Mouse (Mus musculus) spleen, postnatal 36 days (tissue): ENCODE measurements at regions not wholly inside any gene's neighbourhood (a gene's known extent, or its start where the extent isn't known, plus 50 kb on each side); places are given as distances from the start of the nearest gene placed in this dataset.

Experiments
- DNase-seq, 2 experiments: peaks; one replicate each; pipeline ENCODE4 v3.0.0; 2022; ENCODE audit warnings: low spot score in 2 of 2, mixed read lengths in 1 of 2

GRCm38 (mm10) chr16:5673372-5673960 lies 211.7 kb upstream of the Rbfox1 start:
- no peak for DNase-seq

GRCm38 (mm10) chr16:5672871-5673270 lies 212.3 kb upstream of the Rbfox1 start:
- no peak for DNase-seq

DNA sequence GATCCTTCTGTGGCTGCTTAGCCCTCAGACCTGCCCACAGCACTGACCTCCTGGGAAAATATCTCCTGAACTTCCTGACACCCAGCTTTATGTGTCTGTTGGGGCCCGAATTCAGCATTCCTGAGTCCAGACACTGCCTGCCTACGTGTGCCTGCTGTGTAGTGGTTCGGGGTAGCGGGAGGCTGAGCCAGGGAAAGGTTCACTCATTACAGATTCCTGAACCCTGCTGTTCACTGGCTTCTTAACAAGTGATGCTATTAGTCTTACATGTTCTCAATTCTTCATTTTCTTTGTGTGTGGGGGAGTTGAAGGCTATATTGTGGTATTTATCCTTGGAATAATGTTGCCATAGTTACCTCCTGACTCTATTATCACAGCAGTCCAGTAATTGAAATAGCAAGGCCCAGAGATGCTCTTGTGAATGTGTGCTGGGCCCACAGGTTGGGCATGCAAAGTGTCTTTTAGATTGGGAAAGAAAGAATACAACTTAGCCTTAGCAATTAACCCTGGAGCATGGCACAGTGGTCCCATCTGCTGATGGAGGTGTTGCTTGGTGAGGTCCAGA lies 216.7 kb upstream of the Rbfox1 start:
- DNase-seq = no peak

DNA sequence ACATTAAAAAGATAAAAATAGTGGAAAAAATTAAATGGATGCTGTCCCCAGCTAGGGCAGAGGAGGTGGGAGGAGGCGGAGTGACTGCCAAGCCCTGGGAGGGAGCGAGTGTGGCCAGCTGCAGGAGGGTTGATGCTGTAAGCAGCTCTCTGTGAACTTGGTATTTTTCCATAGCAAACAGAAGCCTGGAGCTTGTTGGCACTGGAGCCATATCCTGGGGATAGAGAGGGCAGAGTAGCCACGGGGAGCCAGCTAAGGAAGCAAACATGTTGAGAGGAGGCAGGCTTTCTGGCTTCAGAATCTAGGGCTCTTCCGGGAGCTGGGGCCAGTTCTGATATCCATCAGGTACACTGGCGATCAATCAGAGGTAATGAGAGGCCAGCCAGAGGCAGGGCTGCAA lies 223.2 kb upstream of the Rbfox1 start:
- DNase-seq = no peak

DNA sequence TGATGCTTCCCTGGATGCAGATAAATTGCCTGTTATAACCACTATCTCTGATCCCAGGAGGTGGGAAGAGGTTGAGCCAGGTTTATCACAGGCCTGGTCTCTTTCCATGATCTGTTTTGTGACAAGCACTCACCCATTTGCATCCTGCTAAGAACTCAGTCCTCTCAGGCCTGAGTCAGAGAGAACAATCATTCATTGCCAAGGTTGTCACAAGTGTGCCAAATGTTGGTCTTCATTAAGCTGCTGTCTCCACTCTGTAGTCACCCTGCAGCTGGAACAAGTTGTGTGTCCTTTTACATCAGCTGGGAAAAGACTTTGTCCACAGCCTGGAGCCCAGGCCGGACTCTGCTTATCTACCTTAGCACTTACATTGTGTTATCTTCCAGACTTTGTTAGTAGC lies 233.6 kb upstream of the Rbfox1 start:
- no peak for DNase-seq

DNA sequence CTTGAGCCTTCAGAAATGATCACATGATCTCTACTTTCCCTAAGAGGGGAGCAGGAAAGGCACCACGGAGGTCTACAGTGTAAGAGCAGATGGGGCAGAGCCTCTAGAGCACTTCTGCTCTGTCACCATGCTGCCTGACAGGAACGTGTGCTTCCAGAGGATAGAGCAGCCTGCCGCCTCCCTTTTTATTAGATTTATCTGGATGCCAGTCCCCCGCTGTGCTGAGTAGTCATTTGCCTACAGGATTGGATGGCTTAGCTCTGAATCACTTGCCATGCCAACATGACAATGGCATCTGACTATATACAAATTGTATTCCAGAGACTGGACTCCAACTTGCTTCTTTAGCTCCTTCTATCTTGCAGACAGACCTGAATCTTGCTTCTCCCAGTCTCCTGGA lies 234.2 kb upstream of the Rbfox1 start:
- no peak for DNase-seq

DNA sequence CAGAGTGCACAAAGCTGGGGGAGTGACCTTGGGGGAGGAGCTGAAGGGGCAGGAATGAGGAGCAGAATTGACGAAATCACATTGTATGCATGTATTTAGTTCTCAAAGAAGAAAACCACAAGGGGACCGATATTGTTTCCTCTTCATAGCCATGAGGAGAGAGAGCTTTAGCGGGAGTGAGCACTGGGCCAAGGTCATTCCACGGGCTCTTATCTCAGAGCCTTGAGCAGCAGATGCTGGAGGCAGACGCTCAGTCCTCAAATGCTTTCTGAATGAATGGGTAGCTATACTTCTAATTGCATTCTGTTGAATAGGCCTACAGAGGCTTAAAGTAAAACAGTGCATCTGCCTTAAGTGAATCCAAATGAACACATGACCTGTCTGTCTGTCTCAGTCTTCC lies 245.2 kb upstream of the Rbfox1 start:
- DNase-seq = no peak

- no peak for DNase-seq
Measured at GRCm38 (mm10) chr16:5629996-5630395, 255.2 kb upstream of the Rbfox1 start.

- no peak for DNase-seq
Measured at GRCm38 (mm10) chr16:5627910-5628309, 257.2 kb upstream of the Rbfox1 start.

- DNase-seq = no peak
Measured at GRCm38 (mm10) chr16:5627117-5627909, 257.8 kb upstream of the Rbfox1 start.

- no peak for DNase-seq
Measured at GRCm38 (mm10) chr16:5625159-5625558, 260.0 kb upstream of the Rbfox1 start.

DNA sequence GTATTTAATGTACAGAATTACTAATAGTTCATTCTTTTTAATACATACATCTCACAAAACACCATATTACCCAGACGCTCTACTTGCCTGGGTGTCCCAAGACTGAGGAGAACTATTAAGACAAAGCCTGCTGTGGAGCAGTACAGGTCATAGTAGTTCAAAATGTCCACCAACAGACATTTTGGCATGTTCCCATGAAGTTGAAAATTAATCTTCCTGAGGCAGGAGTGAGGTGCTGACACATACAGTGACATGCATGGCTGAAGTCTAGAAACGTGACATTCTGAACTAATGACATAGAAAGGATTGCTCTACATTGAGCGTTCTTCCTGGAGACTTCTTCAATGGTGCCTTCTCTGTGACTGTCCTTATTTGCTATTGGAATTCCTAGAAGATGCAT lies 264.6 kb upstream of the Rbfox1 start:
- no peak for DNase-seq

- DNase-seq = no peak
Measured at GRCm38 (mm10) chr16:5616356-5616755, 268.8 kb upstream of the Rbfox1 start.

DNA sequence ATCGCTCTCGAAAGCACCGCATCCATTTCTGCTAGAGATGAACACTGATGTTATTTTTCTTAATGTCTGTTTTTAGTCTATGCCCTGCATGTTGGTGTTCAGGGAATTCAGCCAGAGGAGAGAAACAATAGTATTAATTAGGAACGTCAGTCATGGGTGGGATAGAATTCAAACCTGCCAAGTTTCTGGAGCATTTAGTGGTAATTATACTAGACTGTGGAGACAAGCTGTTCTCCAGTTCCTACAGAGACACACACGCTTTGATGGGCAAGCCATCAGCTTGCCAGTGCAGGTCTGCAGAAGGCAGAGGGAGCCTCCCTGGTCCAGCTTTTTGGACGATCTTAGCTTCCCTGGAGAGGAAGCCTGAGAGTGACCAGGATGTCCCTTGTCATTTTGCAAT lies 289.8 kb upstream of the Rbfox1 start:
- DNase-seq = no peak

DNA sequence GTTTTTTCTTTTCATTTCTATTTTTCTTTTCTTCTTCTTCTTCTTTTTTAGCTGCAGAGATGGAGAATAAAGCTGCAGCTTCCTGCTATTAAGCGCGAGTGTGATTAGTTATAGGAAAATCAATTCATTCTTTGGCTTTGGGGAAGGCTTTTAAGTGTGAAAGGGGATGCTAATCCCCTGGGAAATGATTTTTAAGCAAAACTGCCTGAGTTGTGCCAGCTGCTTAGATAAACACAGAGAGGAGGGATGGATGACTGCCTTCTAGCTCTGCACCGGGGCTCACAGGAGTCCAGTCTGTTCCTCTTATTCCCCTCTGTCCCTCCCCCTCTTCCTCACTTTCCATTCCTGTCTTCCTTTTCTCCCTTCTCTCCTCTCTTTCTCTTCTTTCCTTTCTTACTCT lies 306.8 kb upstream of the Rbfox1 start:
- no peak for DNase-seq

GRCm38 (mm10) chr16:5572780-5573179 lies 312.4 kb upstream of the Rbfox1 start:
- no peak for DNase-seq

- DNase-seq = no peak
Measured at GRCm38 (mm10) chr16:5570619-5571018, 314.5 kb upstream of the Rbfox1 start.

GRCm38 (mm10) chr16:5569101-5569500 lies 313.3 kb upstream of the Eef2kmt start:
- DNase-seq = no peak

- no peak for DNase-seq
Measured at GRCm38 (mm10) chr16:5549026-5549425, 293.2 kb upstream of the Eef2kmt start.

- DNase-seq = no peak
Measured at GRCm38 (mm10) chr16:5548602-5549001, 292.8 kb upstream of the Eef2kmt start.

GRCm38 (mm10) chr16:5546808-5547207 lies 291.0 kb upstream of the Eef2kmt start:
- no peak for DNase-seq

- no peak for DNase-seq
Measured at GRCm38 (mm10) chr16:5545801-5546200, 290.0 kb upstream of the Eef2kmt start.

GRCm38 (mm10) chr16:5544436-5544835 lies 288.7 kb upstream of the Eef2kmt start:
- no peak for DNase-seq
